Mouse (Mus musculus): ENCODE results near the gene Arv1. TPM values are rescaled to one million over a fixed set of nuclear protein-coding genes. Genes with fewer than 3 reads are reported as not detected.

Arv1 gene
- 9.1 and 9.8 TPM in 2 replicates for polyA plus RNA-seq (2012; rRNA removed)

GRCm38 (mm10) chr8:124721862-124722515 is at the start of gene Arv1, which contains the start of gene Ttc13:
TSS of gene Arv1 (plus strand) at chr8:124722139.
TSS of gene Ttc13 (minus strand) at chr8:124721983.
- under 1% methylated on average over 59 of the region's 59 CpGs for WGBS
- DNase-seq (ENCODE audit: low read depth, low spot score) = peak; percentile 66

- no peak for DNase-seq (ENCODE audit: low read depth, low spot score)
- WGBS = 96% methylated on average over 2 of the region's 2 CpGs
Observed at GRCm38 (mm10) chr8:124672345-124672744, 49.6 kb upstream of the Arv1 start.

GRCm38 (mm10) chr8:124676661-124677060 is 45.3 kb upstream of the Arv1 start:
- WGBS = 92% methylated on average over 4 of the region's 4 CpGs
- DNase-seq (ENCODE audit: low read depth, low spot score) = no peak

GRCm38 (mm10) chr8:124677078-124677477 is 44.9 kb upstream of the Arv1 start:
- DNase-seq (ENCODE audit: low read depth, low spot score) = no peak
- WGBS = 94% methylated on average over 7 of the region's 7 CpGs

GRCm38 (mm10) chr8:124677486-124677885 is 44.5 kb upstream of the Arv1 start:
- WGBS = 45% methylated on average over 12 of the region's 12 CpGs
- DNase-seq (ENCODE audit: low read depth, low spot score) = no peak

GRCm38 (mm10) chr8:124678246-124678645 is 43.7 kb upstream of the Arv1 start:
- no peak for DNase-seq (ENCODE audit: low read depth, low spot score)
- 91% methylated on average over 13 of the region's 13 CpGs for WGBS

GRCm38 (mm10) chr8:124681077-124681791 is 40.7 kb upstream of the Arv1 start:
- DNase-seq (ENCODE audit: low read depth, low spot score) = no peak
- WGBS = 86% methylated on average over 10 of the region's 10 CpGs

- 81% methylated on average over 10 of the region's 10 CpGs for WGBS
- DNase-seq (ENCODE audit: low read depth, low spot score) = no peak
Observed at GRCm38 (mm10) chr8:124681792-124682157, 40.2 kb upstream of the Arv1 start.

- no peak for DNase-seq (ENCODE audit: low read depth, low spot score)
- 92% methylated on average over 10 of the region's 10 CpGs for WGBS
Observed at GRCm38 (mm10) chr8:124682218-124682617, 39.7 kb upstream of the Arv1 start.

- DNase-seq (ENCODE audit: low read depth, low spot score) = no peak
- 89% methylated on average over 13 of the region's 13 CpGs for WGBS
Observed at GRCm38 (mm10) chr8:124688899-124689298, 33.0 kb upstream of the Arv1 start.

GRCm38 (mm10) chr8:124691706-124692105 is 30.2 kb upstream of the Arv1 start:
- 95% methylated on average over 4 of the region's 4 CpGs for WGBS

GRCm38 (mm10) chr8:124695424-124696100 is 26.4 kb upstream of the Arv1 start:
- WGBS = 70% methylated on average over 22 of the region's 22 CpGs
- peak; percentile 7 for DNase-seq (ENCODE audit: low read depth, low spot score)

More at GRCm38 (mm10) chr8:124691706-124692105, 30.2 kb upstream of the Arv1 start:
- DNase-seq (ENCODE audit: low read depth, low spot score) = no peak

GRCm38 (mm10) chr8:124700271-124700670 is 21.7 kb upstream of the Arv1 start:
- WGBS = 91% methylated on average over 5 of the region's 5 CpGs
- no peak for DNase-seq (ENCODE audit: low read depth, low spot score)

- DNase-seq (ENCODE audit: low read depth, low spot score) = no peak
- 40% methylated on average over 9 of the region's 9 CpGs for WGBS
Observed at GRCm38 (mm10) chr8:124701023-124701422, 20.9 kb upstream of the Arv1 start.

- no peak for DNase-seq (ENCODE audit: low read depth, low spot score)
- WGBS = 66% methylated on average over 3 of the region's 3 CpGs
Observed at GRCm38 (mm10) chr8:124702183-124702582, 19.8 kb upstream of the Arv1 start.

- DNase-seq (ENCODE audit: low read depth, low spot score) = no peak
- WGBS = 62% methylated on average over 4 of the region's 4 CpGs
Observed at GRCm38 (mm10) chr8:124703526-124703925, 18.4 kb upstream of the Arv1 start.

GRCm38 (mm10) chr8:124704376-124704775 is 17.6 kb upstream of the Arv1 start:
- 83% methylated on average over 4 of the region's 4 CpGs for WGBS
- no peak for DNase-seq (ENCODE audit: low read depth, low spot score)

GRCm38 (mm10) chr8:124705823-124706222 is 16.1 kb upstream of the Arv1 start:
- no peak for DNase-seq (ENCODE audit: low read depth, low spot score)
- WGBS = 78% methylated on average over 8 of the region's 8 CpGs

- no peak for DNase-seq (ENCODE audit: low read depth, low spot score)
- 93% methylated on average over 6 of the region's 6 CpGs for WGBS
Observed at GRCm38 (mm10) chr8:124713207-124713606, 8.7 kb upstream of the Arv1 start.

GRCm38 (mm10) chr8:124715736-124716135 is 6.2 kb upstream of the Arv1 start:
- 84% methylated on average over 8 of the region's 8 CpGs for WGBS
- no peak for DNase-seq (ENCODE audit: low read depth, low spot score)

GRCm38 (mm10) chr8:124720133-124720532 is 1.8 kb upstream of the Arv1 start:
- DNase-seq (ENCODE audit: low read depth, low spot score) = no peak
- WGBS = 83% methylated on average over 7 of the region's 7 CpGs
